Mouse (Mus musculus): Measurements from ENCODE around the gene F830045P16Rik.

DNA sequence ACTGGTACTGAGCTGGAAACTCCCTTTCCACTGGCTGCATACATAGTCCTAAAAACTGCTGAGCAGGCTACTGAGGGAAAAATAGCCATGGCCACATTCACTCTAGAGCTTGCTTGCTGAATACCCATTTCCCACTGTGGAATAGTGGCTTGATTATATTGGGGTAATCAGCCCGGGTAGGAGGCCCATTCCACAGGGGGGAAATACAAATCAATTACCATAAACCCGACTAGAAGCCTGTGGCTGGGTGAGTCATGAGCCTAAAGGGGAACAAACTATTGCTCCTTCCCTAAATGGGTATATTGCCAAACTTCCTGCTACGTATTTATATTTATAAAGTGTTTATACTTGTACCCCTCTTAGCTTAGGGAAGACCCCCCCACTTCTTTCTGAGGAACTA, 10.4 kb upstream of the F830045P16Rik start:
- TF ChIP-seq EP300 (IDR thresholded peaks at IDR 0.05): no peak
- no peak for TF ChIP-seq CTCF (IDR thresholded peaks at IDR 0.05)

Data from lung, postnatal 0 days (tissue).